ENCODE assay signal across 8 mouse cellular contexts in genomic region chr4:65654723-65655122, GRCm38 (mm10). TPM values are rescaled to one million over a fixed set of nuclear protein-coding genes. Genes with fewer than 3 reads are reported as not detected.
DNase-seq lines count a peak whose midpoint lies in the region; ATAC-seq and TF ChIP-seq lines count a peak whose summit lies in the region.

No protein-coding gene starts in this region.

- peak; percentile 72 to 87 for DNase-seq in adrenal gland, adult (ENCODE audit: inconsistent age in 2 of 2, low spot score in 1 of 2)
- DNase-seq in cerebellum, postnatal 14 days, result peak; percentile 92 to 93
- DNase-seq in frontal cortex, postnatal 25 days (ENCODE audit: low spot score in 2 of 2), result peak; percentile 76 to 79
- peak; percentile 93 for DNase-seq in hindbrain, postnatal 0 days (ENCODE audit: low spot score)
- peak; percentile 72 to 73 for DNase-seq in layer of hippocampus, postnatal 36 days
- peak; percentile 74 to 76 for DNase-seq in lung, postnatal 4 days
- peak; percentile 81 for DNase-seq in right cerebral cortex, postnatal 25 days

- no peaks in the 10 kb centered on the region for H3K4me1 ChIP-seq in hindbrain, postnatal 0 days (ENCODE audit: insufficient read depth, low read length)

- 0% methylated on average over 2 of the region's 2 CpGs for WGBS in hindbrain, postnatal 0 days

- no peaks in the 10 kb centered on the region for H3K9me3 ChIP-seq in hindbrain, postnatal 0 days (ENCODE audit: low read length)

- ATAC-seq in hindbrain, postnatal 0 days, result peak; percentile 88
- ATAC-seq in erythroblast, adult 5-6 weeks (replicated peaks; ENCODE audit: low FRiP score, poor library complexity, severe bottlenecking), result no peak

- no peaks in the 10 kb centered on the region for H3K36me3 ChIP-seq in hindbrain, postnatal 0 days (ENCODE audit: insufficient read depth, low read length)

- no peaks in the 10 kb centered on the region for H3K27me3 ChIP-seq in hindbrain, postnatal 0 days (ENCODE audit: insufficient read depth, low read length)

- no peak overlapping the region for H3K27ac ChIP-seq in hindbrain, postnatal 0 days

- H3K4me2 ChIP-seq in hindbrain, postnatal 0 days (ENCODE audit: low read depth, low read length), result no peak overlapping the region

- no peak overlapping the region for H3K4me3 ChIP-seq in hindbrain, postnatal 0 days (ENCODE audit: low read length)

- no peak overlapping the region for H3K9ac ChIP-seq in hindbrain, postnatal 0 days (replicated peaks; ENCODE audit: low read length)

- TF ChIP-seq CTCF in hindbrain, postnatal 0 days (IDR thresholded peaks at IDR 0.05; ENCODE audit: low read depth), result peak; percentile 99

RNA-seq across cellular contexts. Expression of gene Trim32, which starts 49.9 kb away (rescaled TPM):
- 187 and 189 TPM in 2 replicates for total RNA-seq in hindbrain, postnatal 0 days (2014; rRNA removed)
- polyA plus RNA-seq in hindbrain, postnatal 0 days (2015; fragmentation: Nextera tagmentation; extraction: Ambion mirVana), result 110 and 128 TPM in 2 replicates
- total RNA-seq in layer of hippocampus, postnatal 36 days (2021), result 100 to 1,000 TPM; 214 to 218 TPM
- 0.96 and 3.1 TPM in 2 replicates for total RNA-seq in erythroblast, adult 5-6 weeks (2015; ENCODE audit: low replicate concordance)
- total RNA-seq in erythroblast, adult 5-6 weeks (2017; ENCODE audit: low replicate concordance), result 1.8 TPM in 1 of 2 replicates, not detected in the other

Comparison
In these comparisons a context has a peak if more than half of its experiments do, and no peak if none do; other contexts are left out.
1. RNA of gene Trim32, which starts 49.9 kb away (total RNA-seq): 214 to 218 TPM in layer of hippocampus, postnatal 36 days and 187 to 189 TPM in hindbrain, postnatal 0 days; 0.96 to 3.1 TPM in erythroblast, adult 5-6 weeks; every median in the first group is over 10 times any median in the second.
2. Peak in every context shown above with its lines, with median percentiles within 50 percentile points of each other: DNase-seq.